Mouse (Mus musculus) limb, embryonic 13.5 days (tissue): Measurements from ENCODE around the gene Mrpl51. TPM values are rescaled to one million over a fixed set of nuclear protein-coding genes. Genes with fewer than 3 reads are reported as not detected.

ENCODE experiments used
- ATAC-seq: fragments of 200-750 bp; cut with Nextera tagmentation; 2 replicates; pipeline ENCODE4 v1.8.0; 2017; ENCODE audit warnings: low read depth, moderate number of reproducible peaks, moderate TSS enrichment; ENCODE audit not compliant: low FRiP score
- H3K27ac ChIP-seq: fragments of 300-500 bp; sonication (generic); 2 replicates; pipeline ENCODE4 v1.5.1; 2015; ENCODE audit warnings: inconsistent platforms, mild to moderate bottlenecking, moderate library complexity
- H3K27me3 ChIP-seq: fragments of 300-500 bp; sonication (generic); 2 replicates; pipeline ENCODE4 v1.6.1; 2015; ENCODE audit warnings: mild to moderate bottlenecking, inconsistent platforms
- H3K36me3 ChIP-seq: fragments of 300-500 bp; sonication (generic); 2 replicates; pipeline ENCODE4 v1.6.1; 2015; ENCODE audit warnings: inconsistent platforms, mild to moderate bottlenecking, moderate library complexity
- H3K4me1 ChIP-seq: fragments of 300-500 bp; sonication (generic); 2 replicates; pipeline ENCODE4 v1.6.1; 2015; ENCODE audit warnings: inconsistent platforms
- H3K4me2 ChIP-seq: fragments of 300-500 bp; sonication (generic); replicated peaks from 2 replicates; pipeline ENCODE4 v1.6.1; 2015; ENCODE audit warnings: inconsistent platforms, mild to moderate bottlenecking, moderate library complexity
- H3K4me3 ChIP-seq: fragments of 300-500 bp; sonication (generic); 2 replicates; pipeline ENCODE4 v1.5.1; 2015; ENCODE audit warnings: moderate library complexity, mild to moderate bottlenecking, inconsistent platforms
- H3K9ac ChIP-seq: fragments of 300-500 bp; sonication (generic); 2 replicates; pipeline ENCODE4 v1.6.1; 2015; ENCODE audit warnings: mild to moderate bottlenecking, inconsistent platforms
- H3K9me3 ChIP-seq: fragments of 300-500 bp; sonication (generic); 2 replicates; pipeline ENCODE4 v1.6.1; 2016; ENCODE audit warnings: inconsistent platforms
- WGBS: fragments of 180-500 bp; shearing (Covaris S2); methylation state at CpG from one replicate; pipeline ENCODE4 v1.1.7; 2015; 5-methylcytosine and 5-hydroxymethylcytosine counted together
- polyA plus RNA-seq: library from polyadenylated mRNA; unstranded; fragments of >200 nt; fragmentation: Nextera tagmentation; extraction: Ambion mirVana; gene quantifications from 2 replicates; pipeline ENCODE4 v1.2.1, GENCODE M21; 2015

Mrpl51 gene
- polyA plus RNA-seq, 1 experiment from 2014 or later = 213 TPM

DNA sequence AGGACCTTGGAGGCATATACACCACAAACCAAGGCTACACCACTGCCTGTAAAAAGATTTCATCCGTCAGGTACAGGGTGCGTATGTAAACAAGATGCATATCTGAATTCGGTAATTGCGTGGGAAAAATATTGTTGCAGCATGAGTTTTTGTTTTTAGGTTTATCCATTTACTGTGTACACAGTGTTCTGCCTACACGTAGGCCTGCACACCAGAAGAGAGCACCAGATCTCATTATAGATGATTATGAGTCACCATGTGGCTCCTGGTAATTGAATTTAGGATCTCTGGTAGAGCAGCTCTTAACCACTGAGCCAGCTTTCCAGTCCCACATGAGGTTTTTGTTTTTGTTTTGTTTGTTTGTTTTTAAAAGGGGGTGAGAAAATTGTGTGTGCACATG is 5.6 kb downstream of the Mrpl51 start:
- ATAC-seq = no peak
- Histone ChIP-seq H3K36me3 (peaks cover 29% of the 10 kb centered on the region), H3K4me2 (no peak overlapping the region), H3K4me1 (peaks cover 12% of the 10 kb centered on the region), H3K9ac (no peak overlapping the region), H3K27me3 (no peaks in the 10 kb centered on the region), H3K4me3 (no peak overlapping the region), H3K9me3 (no peaks in the 10 kb centered on the region), H3K27ac (no peak overlapping the region)
- WGBS = 79% methylated on average over 5 of the region's 5 CpGs

- H3K9ac ChIP-seq = no peak overlapping the region
- ATAC-seq = no peak
- 88% methylated on average over 1 of the region's 1 CpGs for WGBS
- H3K4me2 ChIP-seq = no peak overlapping the region
- H3K4me3 ChIP-seq = no peak overlapping the region
- H3K27ac ChIP-seq = no peak overlapping the region
- H3K36me3 ChIP-seq = no peaks in the 10 kb centered on the region
- H3K27me3 ChIP-seq = peaks cover 24% of the 10 kb centered on the region
- H3K4me1 ChIP-seq = no peaks in the 10 kb centered on the region
- no peaks in the 10 kb centered on the region for H3K9me3 ChIP-seq
Observed at GRCm38 (mm10) chr6:125210436-125210835, 18.8 kb downstream of the Mrpl51 start.

- H3K27ac ChIP-seq = no peak overlapping the region
- H3K9ac ChIP-seq = no peak overlapping the region
- H3K4me2 ChIP-seq = no peak overlapping the region
- peaks cover 24% of the 10 kb centered on the region for H3K27me3 ChIP-seq
- ATAC-seq = no peak
- H3K4me3 ChIP-seq = no peak overlapping the region
- no peaks in the 10 kb centered on the region for H3K36me3 ChIP-seq
- peaks cover 13% of the 10 kb centered on the region; the same call in 1 of the 2 replicates for H3K4me1 ChIP-seq
- H3K9me3 ChIP-seq = no peaks in the 10 kb centered on the region
- WGBS = 41% methylated on average over 2 of the region's 2 CpGs
Observed at GRCm38 (mm10) chr6:125212621-125213020, 21.0 kb downstream of the Mrpl51 start.

DNA sequence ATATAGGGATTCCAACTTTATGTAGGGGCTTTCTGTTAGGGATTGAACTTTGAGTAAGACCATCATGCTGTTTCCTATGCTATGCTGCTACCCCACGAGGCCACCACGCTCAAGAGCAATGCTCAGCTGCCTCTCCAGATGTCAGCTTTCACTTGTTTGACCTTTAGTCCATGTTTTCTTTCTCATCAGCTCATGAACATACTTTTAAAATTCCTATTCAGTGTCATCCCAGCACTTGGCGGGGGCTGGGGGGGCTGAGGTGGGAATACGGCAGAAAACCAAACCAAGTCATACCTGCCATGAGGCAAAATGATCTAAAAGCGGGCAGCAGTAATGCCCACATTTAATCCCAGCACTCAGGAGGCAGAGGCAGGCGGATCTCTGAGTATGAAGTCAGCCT is 21.5 kb downstream of the Mrpl51 start:
- Histone ChIP-seq H3K36me3 (no peaks in the 10 kb centered on the region), H3K27me3 (peaks cover 24% of the 10 kb centered on the region), H3K4me1 (peaks cover 13% of the 10 kb centered on the region; the same call in 1 of the 2 replicates), H3K4me2 (no peak overlapping the region), H3K9me3 (no peaks in the 10 kb centered on the region), H3K4me3 (no peak overlapping the region), H3K9ac (no peak overlapping the region), H3K27ac (no peak overlapping the region)
- WGBS = 72% methylated on average over 6 of the region's 6 CpGs
- no peak for ATAC-seq

- Histone ChIP-seq H3K4me2 (no peak overlapping the region), H3K9me3 (no peaks in the 10 kb centered on the region), H3K27ac (no peak overlapping the region), H3K4me3 (no peak overlapping the region), H3K27me3 (peaks cover 24% of the 10 kb centered on the region), H3K9ac (no peak overlapping the region), H3K4me1 (peaks cover 13% of the 10 kb centered on the region; the same call in 1 of the 2 replicates), H3K36me3 (no peaks in the 10 kb centered on the region)
- ATAC-seq = no peak
- 78% methylated on average over 6 of the region's 6 CpGs for WGBS
Observed at GRCm38 (mm10) chr6:125213715-125214114, 22.1 kb downstream of the Mrpl51 start.

DNA sequence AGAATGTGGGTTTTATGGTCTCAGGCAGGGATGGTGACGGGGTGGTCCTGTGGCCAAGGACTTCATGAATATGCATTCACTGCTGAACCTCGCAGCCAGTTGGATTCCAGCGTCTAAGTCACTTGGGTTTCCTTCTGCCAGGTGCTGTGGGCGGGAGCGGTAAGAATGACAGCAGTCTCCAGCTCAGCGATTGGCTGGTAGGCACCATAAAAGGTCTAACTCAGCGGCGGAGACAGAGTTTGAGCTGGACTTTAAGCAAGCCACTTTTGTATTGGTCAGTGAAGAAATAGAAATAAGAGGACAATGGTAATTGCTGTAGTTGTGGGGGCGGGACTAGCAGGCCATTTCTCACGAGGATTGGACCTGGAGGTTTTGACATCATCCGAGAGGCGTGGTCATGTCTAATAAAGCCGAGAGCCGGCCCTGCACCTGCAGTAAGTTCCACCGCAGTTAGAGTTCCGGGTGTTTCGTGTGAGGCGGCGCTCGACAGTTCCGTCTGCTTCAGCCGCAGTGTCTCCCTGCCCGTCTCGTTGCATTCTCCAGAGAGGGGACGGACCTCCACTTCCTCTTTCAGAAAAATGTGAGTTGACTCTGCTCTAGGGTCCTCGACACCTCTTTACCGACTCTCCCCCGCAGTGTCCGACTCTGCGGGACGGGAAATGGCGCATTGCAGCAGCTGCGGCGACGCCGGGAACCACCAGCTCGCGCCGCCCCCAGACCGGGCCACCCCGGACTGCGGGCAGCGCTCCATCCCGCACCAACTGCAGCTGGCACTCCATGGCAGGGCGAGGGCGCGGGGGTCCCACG is 23.8 kb downstream of the Mrpl51 start, which contains the start of gene Vamp1:
Gene Vamp1, plus strand, starts transcription at position 404 of the 807 bp plus-strand sequence.
- ATAC-seq = peak; percentile 96
- under 1% methylated on average over 48 of the region's 48 CpGs for WGBS
- Histone ChIP-seq H3K36me3 (no peaks in the 10 kb centered on the region; the same call in 1 of the 2 replicates), H3K4me2 (peak within 1 kb of the TSS; percentile 91), H3K27ac (peak within 1 kb of the TSS; percentile 62; the same call in 1 of the 2 replicates), H3K27me3 (peaks cover 24% of the 10 kb centered on the region), H3K9me3 (no peaks in the 10 kb centered on the region), H3K9ac (peak within 1 kb of the TSS; percentile 83), H3K4me1 (peaks cover 13% of the 10 kb centered on the region; the same call in 1 of the 2 replicates), H3K4me3 (peak within 1 kb of the TSS; percentile 69)

- Histone ChIP-seq H3K27ac (no peak overlapping the region), H3K27me3 (peaks cover 19% of the 10 kb centered on the region), H3K9me3 (no peaks in the 10 kb centered on the region), H3K4me2 (peak overlapping the region; percentile 91), H3K9ac (no peak overlapping the region), H3K36me3 (no peaks in the 10 kb centered on the region; the same call in 1 of the 2 replicates), H3K4me3 (0 out of 2 replicates have a peak overlapping the region, but pooled peaks have one; percentile 69), H3K4me1 (peaks cover 13% of the 10 kb centered on the region; the same call in 1 of the 2 replicates)
- 89% methylated on average over 2 of the region's 2 CpGs for WGBS
- no peak for ATAC-seq
Observed at GRCm38 (mm10) chr6:125216898-125217297, 25.3 kb downstream of the Mrpl51 start.

GRCm38 (mm10) chr6:125217899-125218298 is 26.3 kb downstream of the Mrpl51 start:
- peaks cover 2% of the 10 kb centered on the region; the same call in 1 of the 2 replicates for H3K36me3 ChIP-seq
- H3K4me1 ChIP-seq = peaks cover 13% of the 10 kb centered on the region; the same call in 1 of the 2 replicates
- no peak overlapping the region for H3K9ac ChIP-seq
- 87% methylated on average over 11 of the region's 11 CpGs for WGBS
- H3K4me2 ChIP-seq = no peak overlapping the region
- no peak overlapping the region for H3K27ac ChIP-seq
- H3K27me3 ChIP-seq = peaks cover 16% of the 10 kb centered on the region
- H3K4me3 ChIP-seq = no peak overlapping the region
- no peak for ATAC-seq
- H3K9me3 ChIP-seq = no peaks in the 10 kb centered on the region

GRCm38 (mm10) chr6:125218963-125219362 is 27.4 kb downstream of the Mrpl51 start:
- Histone ChIP-seq H3K27ac (no peak overlapping the region), H3K9me3 (no peaks in the 10 kb centered on the region), H3K27me3 (peaks cover 5% of the 10 kb centered on the region; the same call in 1 of the 2 replicates), H3K36me3 (peaks cover 5% of the 10 kb centered on the region; the same call in 1 of the 2 replicates), H3K9ac (no peak overlapping the region), H3K4me3 (no peak overlapping the region), H3K4me1 (peaks cover 13% of the 10 kb centered on the region; the same call in 1 of the 2 replicates), H3K4me2 (no peak overlapping the region)
- WGBS = 72% methylated on average over 4 of the region's 4 CpGs
- ATAC-seq = no peak

GRCm38 (mm10) chr6:125221115-125221745 is 29.6 kb downstream of the Mrpl51 start:
- peaks cover 9% of the 10 kb centered on the region; the same call in 1 of the 2 replicates for H3K4me1 ChIP-seq
- H3K4me2 ChIP-seq = no peak overlapping the region
- ATAC-seq = no peak
- no peak overlapping the region for H3K9ac ChIP-seq
- no peaks in the 10 kb centered on the region for H3K9me3 ChIP-seq
- peaks cover 13% of the 10 kb centered on the region for H3K36me3 ChIP-seq
- no peak overlapping the region for H3K4me3 ChIP-seq
- no peak overlapping the region for H3K27ac ChIP-seq
- H3K27me3 ChIP-seq = no peaks in the 10 kb centered on the region
- WGBS = 89% methylated on average over 20 of the region's 20 CpGs

DNA sequence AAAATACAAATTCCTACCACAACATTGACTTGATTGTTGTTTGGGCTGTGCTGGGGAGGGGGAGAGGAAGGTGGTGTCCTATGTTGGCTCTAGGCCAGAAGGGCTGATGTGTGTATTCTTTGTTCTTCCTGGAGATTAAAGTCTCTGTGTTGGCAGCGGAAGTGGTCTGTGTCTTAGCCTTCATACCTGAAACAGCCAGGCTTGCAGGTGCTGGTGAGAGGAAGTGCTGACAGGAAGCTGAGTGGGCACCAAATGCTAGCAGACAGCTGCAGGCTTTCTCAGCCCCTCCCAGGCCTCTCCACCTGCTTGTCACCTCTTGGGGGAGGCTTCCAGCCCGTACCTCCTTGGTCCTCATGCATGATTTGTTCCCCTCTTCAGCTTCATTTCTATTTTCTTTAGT is 30.5 kb downstream of the Mrpl51 start:
- 54% methylated on average over 2 of the region's 2 CpGs for WGBS
- no peak for ATAC-seq

GRCm38 (mm10) chr6:125222577-125222976 is 31.0 kb downstream of the Mrpl51 start:
- 73% methylated on average over 3 of the region's 3 CpGs for WGBS
- ATAC-seq = no peak
- H3K4me1 ChIP-seq = no peaks in the 10 kb centered on the region
- H3K4me3 ChIP-seq = no peak overlapping the region
- no peak overlapping the region for H3K4me2 ChIP-seq
- no peak overlapping the region for H3K9ac ChIP-seq
- H3K27me3 ChIP-seq = no peaks in the 10 kb centered on the region
- H3K27ac ChIP-seq = no peak overlapping the region
- H3K36me3 ChIP-seq = peaks cover 13% of the 10 kb centered on the region
- no peaks in the 10 kb centered on the region for H3K9me3 ChIP-seq

More for the DNA sequence above, 30.5 kb downstream of the Mrpl51 start:
- peaks cover 13% of the 10 kb centered on the region for H3K36me3 ChIP-seq
- no peaks in the 10 kb centered on the region for H3K27me3 ChIP-seq
- no peak overlapping the region for H3K4me2 ChIP-seq
- no peak overlapping the region for H3K4me3 ChIP-seq
- no peak overlapping the region for H3K27ac ChIP-seq
- no peaks in the 10 kb centered on the region for H3K9me3 ChIP-seq
- no peak overlapping the region for H3K9ac ChIP-seq
- no peaks in the 10 kb centered on the region for H3K4me1 ChIP-seq
